Mouse (Mus musculus): ENCODE results near the gene Ank.

Gene Ank

GRCm38 (mm10) chr15:27612533-27613221 is 146.2 kb downstream of the Ank start:
- DNase-seq: peak; percentile 73

GRCm38 (mm10) chr15:27613255-27613654 is 146.8 kb downstream of the Ank start:
- DNase-seq: no peak

- DNase-seq: peak; percentile 51
Observed at GRCm38 (mm10) chr15:27616159-27616558, 149.7 kb downstream of the Ank start.

- DNase-seq: no peak
Observed at GRCm38 (mm10) chr15:27617227-27617626, 150.8 kb downstream of the Ank start.

GRCm38 (mm10) chr15:27618778-27619533 is 152.5 kb downstream of the Ank start:
- DNase-seq: no peak

GRCm38 (mm10) chr15:27619683-27620082 is 153.2 kb downstream of the Ank start:
- no peak for DNase-seq

- DNase-seq: no peak
Observed at GRCm38 (mm10) chr15:27620475-27621185, 154.2 kb downstream of the Ank start.

GRCm38 (mm10) chr15:27623286-27623685 is 156.8 kb downstream of the Ank start:
- DNase-seq: no peak

- peak; percentile 51 for DNase-seq
Observed at GRCm38 (mm10) chr15:27625014-27625889, 158.8 kb downstream of the Ank start.

GRCm38 (mm10) chr15:27625890-27626255 is 159.4 kb downstream of the Ank start:
- DNase-seq: no peak

- no peak for DNase-seq
Observed at GRCm38 (mm10) chr15:27626314-27626713, 159.8 kb downstream of the Ank start.

- DNase-seq: no peak
Observed at GRCm38 (mm10) chr15:27627794-27628193, 161.3 kb downstream of the Ank start.

- no peak for DNase-seq
Observed at GRCm38 (mm10) chr15:27629046-27629445, 162.6 kb downstream of the Ank start.

GRCm38 (mm10) chr15:27629800-27630600 is 163.5 kb downstream of the Ank start:
- DNase-seq: no peak

GRCm38 (mm10) chr15:27630601-27631383 is 164.3 kb downstream of the Ank start, which contains the start of gene Otulin:
TSS of gene Otulin (minus strand) at chr15:27630693.
- DNase-seq: peak; percentile 99

- DNase-seq: no peak
Observed at GRCm38 (mm10) chr15:27633941-27634900, 167.7 kb downstream of the Ank start.

GRCm38 (mm10) chr15:27641171-27641570 is 174.7 kb downstream of the Ank start:
- DNase-seq: no peak

- no peak for DNase-seq
Observed at GRCm38 (mm10) chr15:27642895-27643294, 176.4 kb downstream of the Ank start.
